Mouse (Mus musculus): ENCODE measurements around the gene Fam219b.

The Fam219b gene

DNA sequence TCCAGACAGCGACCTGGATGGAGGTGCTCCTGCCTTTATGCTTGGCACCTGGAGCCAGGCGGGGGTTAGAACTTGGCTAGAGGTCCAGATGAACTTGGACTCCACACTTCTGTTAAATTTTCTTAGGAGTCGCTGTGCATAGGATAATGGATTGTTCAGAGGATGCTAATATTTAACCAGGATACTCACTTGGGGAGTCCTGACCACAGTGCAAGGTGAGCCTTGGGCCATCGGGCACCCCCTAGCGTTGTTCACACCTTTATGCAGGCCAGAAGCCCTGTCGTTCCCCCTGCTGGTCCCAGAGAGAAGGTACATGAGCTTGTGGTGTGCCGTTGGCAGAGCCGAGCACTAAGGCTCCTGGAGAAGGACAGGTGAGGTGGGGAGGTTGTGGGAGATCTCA lies 29.5 kb downstream of the Fam219b start:
- DNase-seq, result no peak

- no peak for DNase-seq
These were observed 31.2 kb downstream of the Fam219b start for GRCm38 (mm10) chr9:57568500-57568899.

DNA sequence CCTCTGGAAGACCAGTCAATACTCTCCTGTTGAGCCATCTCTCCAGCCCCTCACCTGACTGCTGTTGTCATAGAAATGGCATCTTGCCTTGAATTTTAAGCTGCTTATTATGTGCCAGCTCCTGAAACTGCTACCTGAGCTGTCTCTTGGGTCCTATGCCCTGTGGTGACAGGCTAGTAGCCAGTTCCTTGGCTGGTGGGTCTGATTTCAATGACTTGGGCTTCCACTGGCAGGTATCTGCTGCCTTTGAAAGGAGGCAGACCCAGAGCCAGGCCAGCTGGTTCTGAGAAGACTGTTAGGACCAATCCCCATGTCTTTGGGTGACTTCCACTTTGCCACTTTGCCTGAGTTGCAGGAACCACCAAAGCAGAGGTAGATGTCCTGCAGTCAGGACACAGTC lies 37.1 kb downstream of the Fam219b start:
- DNase-seq, result no peak

- DNase-seq, result no peak
These were observed 38.2 kb downstream of the Fam219b start for GRCm38 (mm10) chr9:57575577-57575976.

DNA sequence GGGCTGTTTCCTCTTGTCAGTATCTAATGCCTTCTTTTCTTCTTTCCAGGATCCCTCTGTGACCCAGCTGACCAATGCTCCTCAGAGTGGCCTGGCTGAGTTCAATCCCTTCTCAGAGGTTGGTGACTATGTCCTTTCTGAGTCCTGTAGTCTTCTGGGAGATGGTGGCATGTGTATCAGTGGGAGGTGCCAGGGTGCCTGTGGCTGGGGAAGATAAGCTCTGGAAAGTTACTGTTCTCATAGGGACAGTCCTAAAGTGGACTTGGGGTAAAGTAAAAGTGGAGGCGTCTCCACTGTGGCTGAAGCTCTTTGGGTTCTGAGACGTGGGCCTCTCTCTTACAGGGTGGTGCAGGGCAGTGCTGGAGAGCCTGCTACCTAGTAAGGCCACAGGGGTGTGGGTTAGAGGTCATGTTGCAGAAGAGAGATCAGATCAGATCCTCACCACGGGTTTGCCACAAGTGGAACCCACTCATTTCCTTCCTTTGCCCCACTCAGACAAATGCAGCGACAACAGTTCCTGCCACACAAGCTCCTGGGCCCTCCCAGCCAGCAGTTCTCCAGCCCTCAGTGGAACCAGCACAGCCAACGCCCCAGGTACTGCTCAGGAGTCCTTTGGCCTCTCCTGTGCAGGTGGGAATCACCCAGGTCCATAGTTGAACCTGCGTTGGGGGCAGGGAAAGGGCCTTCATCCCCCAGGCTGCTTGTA lies 40.0 kb downstream of the Fam219b start:
- DNase-seq, result no peak

- DNase-seq, result no peak
These were observed 47.7 kb downstream of the Fam219b start for GRCm38 (mm10) chr9:57584991-57585390.

- DNase-seq, result peak; percentile 86
These were observed 52.1 kb downstream of the Fam219b start, which contains the start of gene Ulk3 for GRCm38 (mm10) chr9:57589224-57590126. Gene Ulk3 (plus strand): TSS chr9:57589452.

GRCm38 (mm10) chr9:57590726-57591125 lies 53.4 kb downstream of the Fam219b start:
- peak; percentile 38 for DNase-seq
